Mouse (Mus musculus) cerebellum, postnatal 14 days (tissue): ENCODE measurements around the gene Glyat.

Experiments
- DNase-seq, 2 experiments: peaks; one replicate each; pipeline ENCODE4 v3.0.0; 2021; ENCODE audit warnings: mixed read lengths in 2 of 2

The Glyat gene

DNA sequence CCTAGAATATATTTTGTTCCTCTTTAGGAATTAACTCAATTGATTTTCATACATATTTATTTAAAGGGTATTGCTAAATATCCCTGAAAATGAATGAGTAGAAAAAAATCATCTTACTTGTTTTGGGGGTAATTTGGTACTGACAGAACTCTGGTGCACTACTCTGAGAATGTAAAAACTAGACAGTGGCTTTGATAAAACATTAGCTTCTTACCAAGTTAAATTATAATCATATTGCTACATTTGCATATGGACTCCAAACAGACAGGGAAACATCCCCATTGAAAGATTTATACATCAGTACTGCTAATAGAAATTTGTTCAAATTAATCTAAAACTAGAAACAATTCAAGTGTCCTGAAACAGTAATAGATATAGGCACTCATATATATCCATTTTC lies 52.1 kb downstream of the Glyat start:
- DNase-seq: no peak

DNA sequence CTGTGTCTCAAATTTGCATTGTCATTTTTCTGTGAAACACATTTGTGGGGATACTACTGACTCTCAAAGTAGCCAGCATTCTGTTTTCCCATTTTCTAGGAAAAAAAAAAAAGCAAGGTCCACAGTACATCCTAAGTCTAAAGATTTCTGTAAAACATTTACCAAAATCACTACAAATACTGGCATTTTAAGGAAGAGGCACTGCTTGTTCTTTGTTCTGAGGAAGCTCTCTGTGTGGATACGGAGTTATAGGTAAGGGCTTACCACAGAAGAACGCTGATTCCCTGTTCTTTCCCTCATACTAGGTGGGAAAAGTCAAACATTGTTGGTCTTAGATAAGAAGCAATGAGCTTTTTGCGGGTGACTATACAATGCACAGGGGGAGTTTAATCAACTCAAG lies 62.5 kb downstream of the Glyat start, which contains the start of gene Keg1:
Gene Keg1 (plus strand): TSS at position 197 of the 400 bp plus-strand sequence.
- DNase-seq: no peak

DNA sequence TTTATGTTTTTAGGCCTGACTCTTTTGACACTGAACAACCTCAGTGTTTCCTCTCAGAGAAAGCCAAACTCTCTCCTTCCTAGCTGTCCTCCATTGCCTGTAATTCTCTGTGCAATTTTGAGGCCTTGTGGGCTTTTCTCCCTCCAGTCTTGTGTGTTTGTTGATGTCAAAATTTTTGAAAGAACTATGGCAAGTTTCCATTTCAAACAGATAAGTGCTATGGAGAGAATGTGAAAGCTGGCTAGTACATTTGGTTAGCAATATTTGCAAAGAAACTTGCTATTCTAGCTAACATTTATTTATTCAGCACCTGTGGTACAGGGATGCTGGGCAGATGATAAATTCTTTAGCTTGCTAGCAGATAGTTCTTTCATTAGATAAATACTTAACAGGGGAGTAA lies 63.1 kb downstream of the Glyat start:
- no peak for DNase-seq
